Mouse (Mus musculus) embryonic facial prominence, embryonic 14.5 days (tissue): ENCODE measurements around the gene Arhgap20. TPM values are rescaled to one million over a fixed set of nuclear protein-coding genes. Genes with fewer than 3 reads are reported as not detected.

ENCODE experiments used
- ATAC-seq: fragments of 200-750 bp; cut with Nextera tagmentation; 2 replicates; pipeline ENCODE4 v1.8.0; 2017; ENCODE audit warnings: low read depth, moderate number of reproducible peaks, moderate TSS enrichment
- DNase-seq: peaks from one replicate; pipeline ENCODE4 v3.0.0-alpha.2; 2015; ENCODE audit warnings: low spot score
- H3K27ac ChIP-seq: fragments of 300-500 bp; sonication (generic); replicated peaks from 2 replicates; pipeline ENCODE4 v1.5.1; 2014; ENCODE audit warnings: low read depth, mild to moderate bottlenecking, low read length, moderate library complexity
- H3K27me3 ChIP-seq: fragments of 300-500 bp; sonication (generic); replicated peaks from 2 replicates; pipeline ENCODE4 v1.6.1; 2014; ENCODE audit warnings: low read length; ENCODE audit not compliant: control insufficient read depth, insufficient read depth
- H3K36me3 ChIP-seq: fragments of 300-500 bp; sonication (generic); 2 replicates; pipeline ENCODE4 v1.6.1; 2014; ENCODE audit warnings: low read length, mixed read lengths; ENCODE audit not compliant: control insufficient read depth, insufficient read depth
- H3K4me1 ChIP-seq: fragments of 300-500 bp; sonication (generic); 2 replicates; pipeline ENCODE4 v1.6.1; 2014; ENCODE audit warnings: antibody characterized with exemption, low read length; ENCODE audit not compliant: control insufficient read depth, insufficient read depth
- H3K4me2 ChIP-seq: fragments of 300-500 bp; sonication (generic); 2 replicates; pipeline ENCODE4 v1.6.1; 2014; ENCODE audit warnings: low read depth, mild to moderate bottlenecking, low read length, moderate library complexity, mixed read lengths
- H3K4me3 ChIP-seq: fragments of 300-500 bp; sonication (generic); 2 replicates; pipeline ENCODE4 v1.5.1; 2014; ENCODE audit warnings: low read depth, mild to moderate bottlenecking, low read length
- H3K9ac ChIP-seq: fragments of 300-500 bp; sonication (generic); 2 replicates; pipeline ENCODE4 v1.6.1; 2014; ENCODE audit warnings: low read depth, mild to moderate bottlenecking, low read length, moderate library complexity, mixed read lengths
- H3K9me3 ChIP-seq: fragments of 300-500 bp; sonication (generic); 2 replicates; pipeline ENCODE4 v1.6.1; 2016; ENCODE audit warnings: low read length; ENCODE audit not compliant: control insufficient read depth
- WGBS: fragments of 180-500 bp; shearing (Covaris S2); extraction: QIAGEN DNeasy Blood & Tissue Kit; methylation state at CpG from one replicate; pipeline ENCODE4 v1.1.7; 2014; 5-methylcytosine and 5-hydroxymethylcytosine counted together
- polyA plus RNA-seq: library from polyadenylated mRNA; unstranded; fragments of >200 nt; fragmentation: Nextera tagmentation; extraction: Ambion mirVana; gene quantifications from 2 replicates; pipeline ENCODE4 v1.2.1, GENCODE M21; 2014

Gene Arhgap20
- polyA plus RNA-seq, 1 experiment from 2014 or later, result 8.5 TPM

DNA sequence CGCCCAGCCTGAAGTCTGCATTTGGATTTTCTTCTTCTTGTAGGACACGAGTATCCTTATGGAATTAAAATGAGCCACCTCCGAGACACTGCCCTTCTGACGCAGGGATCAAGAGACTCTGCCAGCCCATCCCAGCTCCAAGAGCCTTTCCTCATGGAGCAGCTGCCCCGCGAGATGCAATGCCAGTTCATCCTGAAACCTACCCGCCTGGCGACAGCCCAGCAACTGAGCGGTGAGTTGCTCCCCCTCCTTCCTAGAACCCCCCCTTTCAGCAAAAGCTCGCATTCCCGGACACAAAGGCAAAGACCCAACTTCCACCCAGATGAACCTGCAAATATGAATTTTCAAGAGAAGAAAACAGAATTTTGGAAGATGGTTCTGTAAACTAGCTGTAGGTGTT lies 66.5 kb downstream of the Arhgap20 start:
- Histone ChIP-seq H3K4me1 (no peaks in the 10 kb centered on the region), H3K9ac (no peak overlapping the region), H3K4me3 (no peak overlapping the region), H3K27ac (no peak overlapping the region), H3K4me2 (no peak overlapping the region), H3K27me3 (no peaks in the 10 kb centered on the region), H3K9me3 (no peaks in the 10 kb centered on the region), H3K36me3 (no peaks in the 10 kb centered on the region)
- DNase-seq, result no peak
- 77% methylated on average over 11 of the region's 11 CpGs for WGBS
- no peak for ATAC-seq

DNA sequence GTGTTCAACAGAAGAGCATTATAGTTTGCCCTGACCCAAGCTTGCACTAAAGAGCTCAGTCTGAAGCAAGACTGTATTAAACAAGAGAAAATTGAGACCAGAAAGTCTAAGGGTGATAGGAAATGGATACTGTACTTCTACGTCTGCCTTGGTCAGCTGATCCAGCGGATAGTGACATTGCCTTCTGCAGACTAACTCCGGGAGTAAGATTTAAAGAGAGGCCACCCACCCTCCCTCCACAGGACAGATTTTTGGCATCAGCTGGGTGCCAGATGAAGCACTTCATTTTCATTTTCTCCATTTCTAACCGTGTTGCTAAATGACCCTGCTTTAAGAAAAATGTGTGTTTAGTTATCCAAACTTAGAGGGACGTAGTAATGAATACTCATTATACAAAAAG lies 67.2 kb downstream of the Arhgap20 start:
- Histone ChIP-seq H3K27ac (no peak overlapping the region), H3K9ac (no peak overlapping the region), H3K27me3 (no peaks in the 10 kb centered on the region), H3K4me2 (no peak overlapping the region), H3K4me3 (no peak overlapping the region), H3K9me3 (no peaks in the 10 kb centered on the region), H3K4me1 (no peaks in the 10 kb centered on the region), H3K36me3 (no peaks in the 10 kb centered on the region)
- 0 out of 2 replicates have a peak, but pooled peaks have one; percentile 12 for ATAC-seq
- DNase-seq, result peak; percentile 21
- 46% methylated on average over 5 of the region's 5 CpGs for WGBS

DNA sequence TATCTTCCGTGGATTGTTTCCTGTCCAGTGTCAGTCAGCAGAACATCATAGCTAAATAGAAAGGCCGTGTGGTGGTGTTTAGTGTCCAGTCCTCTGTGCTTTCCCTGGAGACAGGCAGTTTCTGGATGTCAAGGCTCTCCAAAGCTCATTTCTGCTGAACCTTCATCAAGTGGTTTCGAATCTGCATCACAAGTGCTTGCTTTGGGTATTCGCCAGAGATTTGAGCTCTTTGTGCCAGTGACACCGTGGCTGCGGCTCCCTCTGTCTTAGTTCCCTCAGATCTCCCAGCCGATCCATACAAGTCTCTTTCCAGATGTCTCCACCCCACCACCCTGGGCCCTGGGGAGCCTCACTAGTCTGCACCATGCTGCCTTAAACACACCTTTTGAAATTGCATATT lies 72.6 kb downstream of the Arhgap20 start:
- Histone ChIP-seq H3K27ac (no peak overlapping the region), H3K4me2 (no peak overlapping the region), H3K4me3 (no peak overlapping the region), H3K4me1 (no peaks in the 10 kb centered on the region), H3K27me3 (no peaks in the 10 kb centered on the region), H3K9me3 (no peaks in the 10 kb centered on the region), H3K9ac (no peak overlapping the region), H3K36me3 (no peaks in the 10 kb centered on the region)
- 62% methylated on average over 7 of the region's 7 CpGs for WGBS
- ATAC-seq, result no peak
- DNase-seq, result no peak

GRCm38 (mm10) chr9:51843216-51843615 lies 78.1 kb downstream of the Arhgap20 start:
- Histone ChIP-seq H3K27ac (no peak overlapping the region), H3K4me3 (no peak overlapping the region), H3K9me3 (no peaks in the 10 kb centered on the region), H3K4me1 (no peaks in the 10 kb centered on the region), H3K27me3 (no peaks in the 10 kb centered on the region), H3K36me3 (no peaks in the 10 kb centered on the region), H3K4me2 (no peak overlapping the region), H3K9ac (no peak overlapping the region)
- DNase-seq (peak; percentile 28), ATAC-seq (no peak)
- 63% methylated on average over 4 of the region's 4 CpGs for WGBS

DNA sequence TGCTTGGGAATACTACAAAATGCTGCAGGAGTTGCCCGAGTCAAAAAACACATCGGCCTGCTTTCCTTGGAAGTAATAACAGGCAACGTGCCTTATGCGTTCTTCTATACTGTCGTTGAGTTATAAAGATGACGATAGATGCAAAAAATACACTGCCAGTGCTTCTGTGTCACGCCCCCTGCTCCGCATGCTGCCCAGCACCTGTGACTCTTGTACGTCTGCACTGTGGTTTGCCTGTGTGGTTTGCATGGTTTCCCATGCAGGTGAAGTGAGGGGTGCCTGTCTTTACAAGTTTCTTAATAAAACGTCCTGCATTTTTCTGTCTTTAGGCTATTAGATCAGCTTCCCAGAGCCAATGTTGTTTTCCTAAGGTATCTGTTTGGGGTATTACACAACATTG lies 80.7 kb downstream of the Arhgap20 start:
- WGBS, result 88% methylated on average over 10 of the region's 10 CpGs
- Histone ChIP-seq H3K27ac (no peak overlapping the region), H3K36me3 (0 out of 2 replicates have a peak, but pooled peaks cover 4% of the 10 kb centered on the region), H3K4me3 (no peak overlapping the region), H3K27me3 (no peaks in the 10 kb centered on the region), H3K9ac (no peak overlapping the region), H3K4me2 (no peak overlapping the region), H3K9me3 (no peaks in the 10 kb centered on the region), H3K4me1 (no peaks in the 10 kb centered on the region)
- DNase-seq (no peak), ATAC-seq (no peak)

- ATAC-seq (no peak), DNase-seq (no peak)
- Histone ChIP-seq H3K9ac (no peak overlapping the region), H3K27ac (no peak overlapping the region), H3K4me1 (no peaks in the 10 kb centered on the region), H3K36me3 (0 out of 2 replicates have a peak, but pooled peaks cover 2% of the 10 kb centered on the region), H3K4me2 (no peak overlapping the region), H3K4me3 (no peak overlapping the region), H3K27me3 (no peaks in the 10 kb centered on the region), H3K9me3 (no peaks in the 10 kb centered on the region)
- 88% methylated on average over 5 of the region's 5 CpGs for WGBS
Observed at GRCm38 (mm10) chr9:51853772-51854171, 88.6 kb downstream of the Arhgap20 start.

DNA sequence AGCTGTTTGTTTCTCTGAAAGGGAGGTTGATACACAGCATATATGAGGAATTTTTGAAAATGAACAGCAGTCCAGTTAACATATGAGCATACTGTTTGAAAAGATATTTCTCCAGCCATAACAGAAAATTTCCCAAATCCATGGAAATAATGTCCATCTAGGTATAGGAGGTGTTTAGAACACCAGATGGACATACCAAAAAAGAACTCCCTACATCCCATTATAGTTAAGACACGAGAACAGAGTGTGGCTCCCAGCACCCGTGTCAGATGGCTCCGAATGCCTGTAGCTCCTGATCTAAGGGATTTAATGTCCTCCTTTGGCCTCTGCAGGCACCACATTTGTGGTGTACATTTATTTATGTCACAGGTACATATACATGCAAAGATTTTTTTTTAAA lies 99.1 kb downstream of the Arhgap20 start:
- Histone ChIP-seq H3K27ac (no peak overlapping the region), H3K4me3 (no peak overlapping the region), H3K27me3 (no peaks in the 10 kb centered on the region), H3K9ac (no peak overlapping the region), H3K36me3 (no peaks in the 10 kb centered on the region), H3K9me3 (no peaks in the 10 kb centered on the region), H3K4me2 (no peak overlapping the region), H3K4me1 (no peaks in the 10 kb centered on the region)
- 79% methylated on average over 3 of the region's 3 CpGs for WGBS
- DNase-seq (no peak), ATAC-seq (no peak)

- 62% methylated on average over 4 of the region's 4 CpGs for WGBS
- no peak overlapping the region for H3K9ac ChIP-seq
Observed at GRCm38 (mm10) chr9:51866634-51867033, 101.5 kb downstream of the Arhgap20 start.

DNA sequence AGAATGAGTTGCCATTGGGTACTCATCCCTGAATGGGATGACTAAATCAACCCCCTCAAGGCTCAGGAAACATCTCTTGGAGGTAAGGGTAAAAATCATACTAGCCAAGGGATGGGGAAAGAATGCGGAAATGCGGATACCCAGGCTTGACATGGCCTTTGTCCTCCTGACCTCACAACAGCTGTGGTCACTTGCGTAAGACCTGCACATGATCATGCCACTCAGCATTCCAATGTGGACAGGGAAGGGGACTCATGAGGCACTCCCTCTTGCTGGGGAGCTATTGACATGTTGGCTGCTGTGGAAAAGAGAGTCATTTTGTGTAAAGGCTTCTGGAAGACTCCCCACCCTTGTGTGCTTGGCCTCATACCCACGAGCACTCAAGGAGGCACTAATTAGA lies 103.9 kb downstream of the Arhgap20 start:
- H3K9me3 ChIP-seq, result no peaks in the 10 kb centered on the region
- ATAC-seq (no peak), DNase-seq (no peak)
- H3K27me3 ChIP-seq, result no peaks in the 10 kb centered on the region
- no peak overlapping the region for H3K27ac ChIP-seq
- no peak overlapping the region for H3K4me3 ChIP-seq
- H3K4me2 ChIP-seq, result no peak overlapping the region
- H3K9ac ChIP-seq, result no peak overlapping the region
- no peaks in the 10 kb centered on the region for H3K36me3 ChIP-seq
- H3K4me1 ChIP-seq, result no peaks in the 10 kb centered on the region
- WGBS, result 82% methylated on average over 4 of the region's 4 CpGs

More at GRCm38 (mm10) chr9:51866634-51867033, 101.5 kb downstream of the Arhgap20 start:
- DNase-seq, result no peak
- Histone ChIP-seq H3K4me3 (no peak overlapping the region), H3K27ac (no peak overlapping the region), H3K4me1 (no peaks in the 10 kb centered on the region), H3K27me3 (no peaks in the 10 kb centered on the region), H3K4me2 (no peak overlapping the region), H3K36me3 (no peaks in the 10 kb centered on the region), H3K9me3 (no peaks in the 10 kb centered on the region)
- ATAC-seq, result no peak
